Mouse (Mus musculus) hindbrain, embryonic 15.5 days (tissue): ENCODE results near the gene Zfp428. TPM values are rescaled to one million over a fixed set of nuclear protein-coding genes. Genes with fewer than 3 reads are reported as not detected.

Experiments used
- ATAC-seq: fragments of 200-750 bp; cut with Nextera tagmentation; 2 replicates; pipeline ENCODE4 v1.8.0; 2017; ENCODE audit warnings: low read depth, moderate number of reproducible peaks, moderate TSS enrichment; ENCODE audit not compliant: low FRiP score
- H3K27ac ChIP-seq: fragments of 300-500 bp; sonication (generic); replicated peaks from 2 replicates; pipeline ENCODE4 v1.5.1; 2015; ENCODE audit warnings: mild to moderate bottlenecking, inconsistent platforms
- H3K27me3 ChIP-seq: fragments of 300-500 bp; sonication (generic); 2 replicates; pipeline ENCODE4 v1.6.1; 2015; ENCODE audit warnings: control low read depth, inconsistent platforms
- H3K36me3 ChIP-seq: fragments of 300-500 bp; sonication (generic); 2 replicates; pipeline ENCODE4 v1.6.1; 2015; ENCODE audit warnings: control low read depth, inconsistent platforms
- H3K4me1 ChIP-seq: fragments of 300-500 bp; sonication (generic); replicated peaks from 2 replicates; pipeline ENCODE4 v1.6.1; 2015; ENCODE audit warnings: control low read depth, inconsistent platforms
- H3K4me2 ChIP-seq: fragments of 300-500 bp; sonication (generic); 2 replicates; pipeline ENCODE4 v1.6.1; 2015; ENCODE audit warnings: moderate library complexity, mild to moderate bottlenecking, inconsistent platforms
- H3K4me3 ChIP-seq: fragments of 300-500 bp; sonication (generic); 2 replicates; pipeline ENCODE4 v1.5.1; 2015; ENCODE audit warnings: mild to moderate bottlenecking, inconsistent platforms
- H3K9ac ChIP-seq: fragments of 300-500 bp; sonication (generic); 2 replicates; pipeline ENCODE4 v1.6.1; 2015; ENCODE audit warnings: inconsistent platforms
- H3K9me3 ChIP-seq: fragments of 300-500 bp; sonication (generic); 2 replicates; pipeline ENCODE4 v1.6.1; 2016; ENCODE audit warnings: control low read depth, inconsistent platforms
- WGBS: fragments of 180-500 bp; shearing (Covaris S2); methylation state at CpG from one replicate; pipeline ENCODE4 v1.1.7; 2015; 5-methylcytosine and 5-hydroxymethylcytosine counted together
- polyA plus RNA-seq: library from polyadenylated mRNA; unstranded; fragments of >200 nt; fragmentation: Nextera tagmentation; extraction: Ambion mirVana; gene quantifications from 2 replicates; pipeline ENCODE4 v1.2.1, GENCODE M21; 2015

Zfp428 gene
- polyA plus RNA-seq, 1 experiment from 2014 or later = 307 TPM

GRCm38 (mm10) chr7:24564607-24565265 lies 57.9 kb downstream of the Zfp428 start:
- Histone ChIP-seq H3K36me3 (peaks cover 21% of the 10 kb centered on the region), H3K9ac (no peak overlapping the region), H3K4me1 (no peaks in the 10 kb centered on the region), H3K4me2 (no peak overlapping the region), H3K27ac (no peak overlapping the region), H3K9me3 (no peaks in the 10 kb centered on the region), H3K4me3 (no peak overlapping the region), H3K27me3 (no peaks in the 10 kb centered on the region)
- ATAC-seq = no peak; the same call in 1 of the 2 replicates
- 70% methylated on average over 6 of the region's 6 CpGs for WGBS

Other genes with a start within 250 kb of the Zfp428 start
- 6.2 and 8.2 TPM in 2 replicates for gene Zfp93, start 236.6 kb upstream of the Zfp428 start, polyA plus RNA-seq
- gene Zfp61, start 205.8 kb upstream of the Zfp428 start, polyA plus RNA-seq = 39.5 and 42.3 TPM in 2 replicates
- 19.5 and 20.3 TPM in 2 replicates for gene Zfp94, start 190.3 kb upstream of the Zfp428 start, polyA plus RNA-seq
- gene Tescl, start 173.1 kb upstream of the Zfp428 start, polyA plus RNA-seq = 0.23 and 0.38 TPM in 2 replicates
- not detected in 2 replicates for gene Lypd5, start 157.8 kb upstream of the Zfp428 start, polyA plus RNA-seq
- 2.3 and 2.9 TPM in 2 replicates for gene Kcnn4, start 136.7 kb upstream of the Zfp428 start, polyA plus RNA-seq
- 32.8 and 42.5 TPM in 2 replicates for gene Smg9, start 107.4 kb upstream of the Zfp428 start, polyA plus RNA-seq
- gene Irgc1, start 54.7 kb upstream of the Zfp428 start, polyA plus RNA-seq = not detected in 2 replicates
- gene Plaur, start 44.5 kb upstream of the Zfp428 start, polyA plus RNA-seq = 1.3 and 1.5 TPM in 2 replicates
- 77.9 and 80.4 TPM in 2 replicates for gene Cadm4, start 25.0 kb upstream of the Zfp428 start, polyA plus RNA-seq
- 1.00 and 1.5 TPM in 2 replicates for gene AC161166.1, start 5.4 kb downstream of the Zfp428 start, polyA plus RNA-seq
- gene Irgq, start 23.7 kb downstream of the Zfp428 start, polyA plus RNA-seq = 28.5 and 28.7 TPM in 2 replicates
- 0.25 TPM in 1 of 2 replicates, not detected in the other for gene Pinlyp, start 39.1 kb downstream of the Zfp428 start, polyA plus RNA-seq
- gene Xrcc1, start 39.3 kb downstream of the Zfp428 start, polyA plus RNA-seq = 66.2 and 72.1 TPM in 2 replicates
- 27.4 and 27.5 TPM in 2 replicates for gene Ethe1, start 80.5 kb downstream of the Zfp428 start, polyA plus RNA-seq
- 14.8 and 19.7 TPM in 2 replicates for gene Zfp575, start 80.6 kb downstream of the Zfp428 start, polyA plus RNA-seq
- gene Phldb3, start 103.8 kb downstream of the Zfp428 start, polyA plus RNA-seq = not detected in 2 replicates
- 0.41 and 0.73 TPM in 2 replicates for gene Lypd3, start 129.5 kb downstream of the Zfp428 start, polyA plus RNA-seq
- gene Tex101, start 169.7 kb downstream of the Zfp428 start, polyA plus RNA-seq = not detected in 2 replicates
- gene BC049730, start 202.2 kb downstream of the Zfp428 start, polyA plus RNA-seq = not detected in 2 replicates
- gene Gm4763, start 219.9 kb downstream of the Zfp428 start, polyA plus RNA-seq = not detected in 2 replicates